Mouse (Mus musculus): Measurements from ENCODE around the gene Chid1. TPM values are rescaled to one million over a fixed set of nuclear protein-coding genes. Genes with fewer than 3 reads are reported as not detected.

Gene Chid1
- polyA plus RNA-seq, 1 experiment from 2014 or later, result 45.0 TPM

- Histone ChIP-seq H3K4me1 (no peaks in the 10 kb centered on the region), H3K27me3 (no peaks in the 10 kb centered on the region), H3K4me2 (no peak overlapping the region), H3K4me3 (replicated peaks) (no peak overlapping the region), H3K9me3 (replicated peaks) (no peaks in the 10 kb centered on the region), H3K27ac (no peak overlapping the region), H3K9ac (no peak overlapping the region), H3K36me3 (peaks cover 57% of the 10 kb centered on the region)
- 90% methylated on average over 1 of the region's 1 CpGs for WGBS
- no peak for ATAC-seq (replicated peaks; ENCODE audit: low FRiP score)
Observed at GRCm38 (mm10) chr7:141493729-141494128, 45.9 kb downstream of the Chid1 start.

GRCm38 (mm10) chr7:141492738-141493137 lies 46.9 kb downstream of the Chid1 start:
- no peak for ATAC-seq (replicated peaks; ENCODE audit: low FRiP score)
- H3K4me2 ChIP-seq, result no peak overlapping the region
- 88% methylated on average over 5 of the region's 5 CpGs for WGBS
- H3K27ac ChIP-seq, result no peak overlapping the region
- H3K27me3 ChIP-seq, result no peaks in the 10 kb centered on the region
- no peak overlapping the region for H3K9ac ChIP-seq
- no peaks in the 10 kb centered on the region for H3K4me1 ChIP-seq
- H3K4me3 ChIP-seq (replicated peaks), result no peak overlapping the region
- H3K9me3 ChIP-seq (replicated peaks), result no peaks in the 10 kb centered on the region
- peaks cover 56% of the 10 kb centered on the region for H3K36me3 ChIP-seq

GRCm38 (mm10) chr7:141491151-141491550 lies 48.5 kb downstream of the Chid1 start:
- peaks cover 60% of the 10 kb centered on the region for H3K36me3 ChIP-seq
- 86% methylated on average over 2 of the region's 2 CpGs for WGBS
- H3K4me3 ChIP-seq (replicated peaks), result no peak overlapping the region
- no peak overlapping the region for H3K9ac ChIP-seq
- no peak for ATAC-seq (replicated peaks; ENCODE audit: low FRiP score)
- no peak overlapping the region for H3K4me2 ChIP-seq
- no peaks in the 10 kb centered on the region for H3K4me1 ChIP-seq
- H3K27me3 ChIP-seq, result no peaks in the 10 kb centered on the region
- no peak overlapping the region for H3K27ac ChIP-seq
- no peaks in the 10 kb centered on the region for H3K9me3 ChIP-seq (replicated peaks)

GRCm38 (mm10) chr7:141487141-141487540 lies 52.5 kb downstream of the Chid1 start:
- Histone ChIP-seq H3K4me3 (replicated peaks) (no peak overlapping the region), H3K4me2 (no peak overlapping the region), H3K36me3 (peaks cover 28% of the 10 kb centered on the region), H3K4me1 (peaks cover 14% of the 10 kb centered on the region), H3K27me3 (peaks cover 14% of the 10 kb centered on the region), H3K27ac (no peak overlapping the region), H3K9ac (no peak overlapping the region), H3K9me3 (replicated peaks) (no peaks in the 10 kb centered on the region)
- no peak for ATAC-seq (replicated peaks; ENCODE audit: low FRiP score)
- WGBS, result 68% methylated on average over 7 of the region's 7 CpGs

GRCm38 (mm10) chr7:141486239-141486638 lies 53.4 kb downstream of the Chid1 start:
- ATAC-seq (replicated peaks; ENCODE audit: low FRiP score), result no peak
- Histone ChIP-seq H3K9me3 (replicated peaks) (no peaks in the 10 kb centered on the region), H3K4me3 (replicated peaks) (no peak overlapping the region), H3K36me3 (peaks cover 19% of the 10 kb centered on the region), H3K27me3 (peaks cover 16% of the 10 kb centered on the region), H3K4me1 (peaks cover 23% of the 10 kb centered on the region), H3K27ac (no peak overlapping the region), H3K9ac (no peak overlapping the region), H3K4me2 (no peak overlapping the region)
- 73% methylated on average over 1 of the region's 1 CpGs for WGBS

- H3K36me3 ChIP-seq, result peaks cover 15% of the 10 kb centered on the region; the same call in 1 of the 2 replicates
- H3K4me2 ChIP-seq, result no peak overlapping the region
- peaks cover 16% of the 10 kb centered on the region for H3K27me3 ChIP-seq
- no peak overlapping the region for H3K4me3 ChIP-seq (replicated peaks)
- no peak overlapping the region for H3K27ac ChIP-seq
- peaks cover 29% of the 10 kb centered on the region for H3K4me1 ChIP-seq
- ATAC-seq (replicated peaks; ENCODE audit: low FRiP score), result no peak
- H3K9ac ChIP-seq, result no peak overlapping the region
- H3K9me3 ChIP-seq (replicated peaks), result no peaks in the 10 kb centered on the region
- WGBS, result 88% methylated on average over 2 of the region's 2 CpGs
Observed at GRCm38 (mm10) chr7:141485606-141486005, 54.1 kb downstream of the Chid1 start.

- H3K27me3 ChIP-seq, result peaks cover 16% of the 10 kb centered on the region
- ATAC-seq (replicated peaks; ENCODE audit: low FRiP score), result no peak
- WGBS, result 59% methylated on average over 2 of the region's 2 CpGs
- H3K4me3 ChIP-seq (replicated peaks), result no peak overlapping the region
- peaks cover 33% of the 10 kb centered on the region for H3K4me1 ChIP-seq
- peaks cover 15% of the 10 kb centered on the region; the same call in 1 of the 2 replicates for H3K36me3 ChIP-seq
- no peak overlapping the region for H3K9ac ChIP-seq
- no peak overlapping the region for H3K27ac ChIP-seq
- no peak overlapping the region for H3K4me2 ChIP-seq
- no peaks in the 10 kb centered on the region for H3K9me3 ChIP-seq (replicated peaks)
Observed at GRCm38 (mm10) chr7:141485186-141485585, 54.5 kb downstream of the Chid1 start.

GRCm38 (mm10) chr7:141484186-141485120 lies 55.2 kb downstream of the Chid1 start:
- H3K27me3 ChIP-seq, result peaks cover 16% of the 10 kb centered on the region
- H3K4me1 ChIP-seq, result peaks cover 33% of the 10 kb centered on the region
- H3K36me3 ChIP-seq, result 0 out of 2 replicates have a peak, but pooled peaks cover 8% of the 10 kb centered on the region
- no peak overlapping the region for H3K4me3 ChIP-seq (replicated peaks)
- H3K9ac ChIP-seq, result no peak overlapping the region
- no peak overlapping the region for H3K27ac ChIP-seq
- ATAC-seq (replicated peaks; ENCODE audit: low FRiP score), result no peak
- H3K4me2 ChIP-seq, result no peak overlapping the region
- 61% methylated on average over 5 of the region's 5 CpGs for WGBS
- H3K9me3 ChIP-seq (replicated peaks), result no peaks in the 10 kb centered on the region

GRCm38 (mm10) chr7:141483114-141483653 lies 56.5 kb downstream of the Chid1 start:
- no peak for ATAC-seq (replicated peaks; ENCODE audit: low FRiP score)
- Histone ChIP-seq H3K27me3 (peaks cover 16% of the 10 kb centered on the region), H3K4me1 (peaks cover 38% of the 10 kb centered on the region), H3K36me3 (0 out of 2 replicates have a peak, but pooled peaks cover 4% of the 10 kb centered on the region), H3K9me3 (replicated peaks) (no peaks in the 10 kb centered on the region), H3K4me2 (no peak overlapping the region), H3K9ac (no peak overlapping the region), H3K27ac (no peak overlapping the region), H3K4me3 (replicated peaks) (no peak overlapping the region)
- WGBS, result 82% methylated on average over 6 of the region's 6 CpGs

- Histone ChIP-seq H3K4me1 (peaks cover 44% of the 10 kb centered on the region), H3K9me3 (replicated peaks) (no peaks in the 10 kb centered on the region), H3K27me3 (peaks cover 16% of the 10 kb centered on the region), H3K4me2 (peak overlapping the region; percentile 99), H3K4me3 (replicated peaks) (peak overlapping the region; percentile 64), H3K9ac (peak overlapping the region; percentile 55), H3K27ac (no peak overlapping the region), H3K36me3 (0 out of 2 replicates have a peak, but pooled peaks cover 4% of the 10 kb centered on the region)
- WGBS, result 16% methylated on average over 11 of the region's 11 CpGs
- ATAC-seq (replicated peaks; ENCODE audit: low FRiP score), result peak; percentile 7
Observed at GRCm38 (mm10) chr7:141482531-141483024, 57.1 kb downstream of the Chid1 start.

- peak overlapping the region; percentile 99 for H3K4me2 ChIP-seq
- 0 out of 2 replicates have a peak, but pooled peaks cover 4% of the 10 kb centered on the region for H3K36me3 ChIP-seq
- no peaks in the 10 kb centered on the region for H3K9me3 ChIP-seq (replicated peaks)
- peaks cover 16% of the 10 kb centered on the region for H3K27me3 ChIP-seq
- no peak for ATAC-seq (replicated peaks; ENCODE audit: low FRiP score)
- peak overlapping the region; percentile 64 for H3K4me3 ChIP-seq (replicated peaks)
- H3K4me1 ChIP-seq, result peaks cover 52% of the 10 kb centered on the region
- peak overlapping the region; percentile 55 for H3K9ac ChIP-seq
- no peak overlapping the region for H3K27ac ChIP-seq
- WGBS, result under 1% methylated on average over 71 of the region's 81 CpGs
Observed at GRCm38 (mm10) chr7:141481498-141482401, 57.9 kb downstream of the Chid1 start.

Measured in kidney, embryonic 15.5 days (tissue).